Mouse (Mus musculus) embryo, embryonic 11 days (tissue): ENCODE measurements around the gene Coro1b.

Experiments used
- DNase-seq: peaks from one replicate; pipeline ENCODE4 v3.0.0-alpha.2; 2015

The Coro1b gene

DNA sequence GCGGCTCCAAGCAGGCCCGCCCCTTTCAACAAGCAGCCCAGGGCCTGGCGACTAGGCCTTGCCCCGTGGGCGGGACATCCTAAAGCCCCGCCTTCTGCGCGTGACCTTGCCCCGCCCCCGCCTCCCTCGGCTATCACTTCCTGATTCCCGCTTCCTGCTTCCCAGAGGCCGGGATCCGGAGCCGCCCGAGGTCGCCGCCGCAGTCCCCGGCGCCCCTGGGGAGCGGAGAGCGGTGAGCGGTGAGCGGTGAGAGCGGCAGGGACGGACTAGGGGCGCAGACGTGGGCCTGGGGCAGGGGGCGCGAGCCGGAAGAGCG lies at the start of gene Coro1b:
Coro1b (plus strand) TSS at position 129 of the 316 bp plus-strand sequence.
- DNase-seq, result peak; percentile 96

DNA sequence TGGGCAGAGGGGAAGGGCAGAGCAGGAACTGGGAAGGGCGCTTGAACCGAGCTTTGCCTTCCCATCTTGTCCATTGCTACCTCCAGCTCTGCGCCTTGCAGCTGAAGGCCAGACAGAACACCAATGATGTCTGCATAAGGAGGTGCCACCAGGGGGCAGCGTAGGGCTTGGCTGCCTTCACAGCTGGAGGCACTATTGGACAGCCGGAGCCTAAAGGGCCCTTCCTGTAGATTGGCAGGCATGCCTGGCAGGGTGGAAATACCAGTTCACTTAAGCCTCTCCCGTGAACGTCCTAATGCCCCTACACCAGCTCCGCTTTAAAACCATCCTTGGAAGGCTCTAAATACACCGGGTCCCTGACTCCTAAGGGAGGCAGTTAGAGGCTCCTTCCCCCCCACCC lies 49.4 kb upstream of the Coro1b start:
- DNase-seq, result peak; percentile 92

DNA sequence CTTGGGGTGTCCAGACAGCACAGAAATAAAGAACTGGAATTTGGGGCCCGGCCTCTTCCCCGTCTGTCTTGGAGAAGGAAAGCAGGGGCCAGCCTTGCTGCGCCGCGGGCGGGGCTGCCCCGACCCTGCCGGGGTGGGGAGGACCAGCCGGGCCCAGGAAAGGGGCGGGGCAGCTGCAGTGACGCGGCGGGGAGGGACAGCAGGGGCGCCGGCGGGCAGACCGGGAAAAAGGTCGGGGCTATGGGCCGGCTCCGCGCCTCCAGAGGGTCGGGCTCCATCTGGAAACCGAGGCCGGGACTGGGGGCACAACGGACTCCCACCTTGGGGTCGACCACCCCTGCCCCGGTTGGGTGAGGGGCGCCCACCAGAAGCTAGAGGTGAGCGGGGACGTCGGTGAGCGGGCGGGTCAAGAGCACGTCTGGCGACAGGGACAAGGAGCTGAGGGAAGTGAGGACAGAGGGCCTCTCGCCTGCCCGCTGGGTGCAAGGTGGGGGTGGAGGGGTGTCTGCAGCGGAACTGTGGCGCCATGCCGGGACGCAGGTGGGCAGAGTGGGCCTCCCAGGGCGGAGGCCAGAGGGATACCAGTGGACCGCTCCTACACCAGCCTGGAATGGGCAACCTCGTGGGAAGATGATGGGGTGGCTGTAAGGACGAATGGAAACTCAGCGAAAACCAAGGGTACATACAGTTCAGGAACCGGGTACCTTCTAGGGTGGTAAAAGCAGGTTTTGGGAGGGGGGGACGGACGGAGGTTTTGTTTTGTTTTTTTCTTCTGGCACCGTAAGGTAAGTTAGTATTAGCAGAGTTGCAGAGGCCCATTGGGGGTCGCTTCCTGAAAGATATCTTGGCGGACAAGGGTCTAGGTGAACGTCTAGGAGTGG lies 48.3 kb upstream of the Coro1b start, which contains the start of gene Pitpnm1:
Pitpnm1 (plus strand) TSS at position 162 of the 881 bp plus-strand sequence.
- peak; percentile 61 for DNase-seq

DNA sequence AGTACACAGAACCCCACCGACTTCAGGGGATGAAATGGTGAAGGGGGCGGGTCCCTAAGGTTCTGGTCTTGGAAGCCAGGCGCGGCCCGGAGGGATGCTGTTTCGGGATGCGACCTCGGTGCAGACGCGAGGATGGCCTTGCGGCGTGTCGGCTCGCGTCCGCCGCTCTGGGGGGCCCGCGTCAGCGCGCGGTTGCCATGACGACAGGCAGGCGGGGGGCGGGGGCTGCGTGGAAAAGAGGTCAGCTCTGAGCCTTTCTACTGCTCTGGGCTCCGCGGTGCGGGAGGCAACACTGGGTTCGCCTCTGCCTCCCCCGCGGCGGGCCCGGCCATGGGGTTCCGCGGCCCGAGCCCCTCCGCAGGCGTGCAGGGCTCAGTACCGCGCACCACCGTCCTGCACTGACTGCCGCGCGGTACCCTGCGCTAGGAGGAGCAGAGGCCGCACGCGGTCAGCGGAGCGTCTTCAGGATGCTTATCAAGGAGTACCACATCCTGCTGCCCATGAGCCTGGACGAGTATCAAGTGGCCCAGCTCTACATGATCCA lies 47.6 kb upstream of the Coro1b start:
- peak; percentile 64 for DNase-seq

DNA sequence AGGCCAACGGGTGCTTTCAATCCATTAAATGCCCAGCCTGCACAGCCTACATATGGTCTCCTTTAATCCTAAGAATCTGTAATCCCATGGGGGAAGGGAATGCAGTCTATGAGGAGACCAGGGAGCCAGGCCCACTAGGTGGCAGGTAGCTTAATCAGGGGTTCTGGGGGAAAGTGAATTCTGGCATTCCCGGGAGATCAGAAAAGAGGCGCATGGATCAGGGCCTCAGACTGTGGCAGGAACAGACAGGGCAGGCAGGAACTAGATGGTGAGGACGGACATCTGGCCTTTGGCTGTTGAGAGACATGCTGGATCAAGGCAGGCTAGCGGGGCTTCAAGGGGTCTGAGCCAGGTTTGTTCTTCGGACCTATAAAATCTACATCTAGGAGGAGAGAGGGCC lies 47.0 kb upstream of the Coro1b start:
- no peak for DNase-seq

DNA sequence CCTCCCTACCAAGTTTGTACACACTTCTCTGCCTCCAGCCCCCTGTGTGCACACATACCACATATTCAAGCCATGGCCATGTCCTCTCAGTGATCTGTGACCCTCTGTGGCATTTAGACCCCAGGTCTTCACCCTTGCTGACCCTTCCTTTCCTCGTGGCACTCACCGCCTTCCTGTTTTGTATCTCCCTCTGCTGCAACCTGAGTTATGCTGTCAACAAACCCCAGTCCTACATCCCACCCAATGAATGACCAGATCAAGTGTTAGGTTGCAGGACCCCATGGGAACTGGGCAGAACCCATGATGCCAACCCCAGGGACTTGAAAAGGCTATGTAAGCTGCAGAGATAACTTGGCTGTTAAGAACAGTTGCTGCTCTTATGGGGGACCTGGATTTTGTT lies 46.4 kb upstream of the Coro1b start:
- DNase-seq, result no peak

DNA sequence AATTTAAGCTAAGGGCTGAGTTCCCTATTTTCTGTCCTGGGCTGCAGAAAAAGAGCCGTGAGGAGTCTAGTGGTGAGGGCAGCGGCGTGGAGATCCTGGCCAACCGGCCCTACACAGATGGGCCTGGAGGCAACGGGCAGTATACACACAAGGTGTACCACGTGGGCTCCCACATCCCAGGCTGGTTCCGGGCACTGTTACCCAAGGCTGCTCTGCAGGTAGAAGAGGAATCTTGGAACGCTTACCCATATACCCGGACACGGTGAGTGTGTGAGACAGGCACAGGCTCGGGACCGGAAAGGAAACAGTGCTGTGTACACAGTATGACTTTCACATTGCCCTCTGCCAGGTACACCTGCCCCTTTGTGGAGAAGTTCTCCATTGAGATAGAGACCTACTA lies 45.8 kb upstream of the Coro1b start:
- DNase-seq, result no peak

DNA sequence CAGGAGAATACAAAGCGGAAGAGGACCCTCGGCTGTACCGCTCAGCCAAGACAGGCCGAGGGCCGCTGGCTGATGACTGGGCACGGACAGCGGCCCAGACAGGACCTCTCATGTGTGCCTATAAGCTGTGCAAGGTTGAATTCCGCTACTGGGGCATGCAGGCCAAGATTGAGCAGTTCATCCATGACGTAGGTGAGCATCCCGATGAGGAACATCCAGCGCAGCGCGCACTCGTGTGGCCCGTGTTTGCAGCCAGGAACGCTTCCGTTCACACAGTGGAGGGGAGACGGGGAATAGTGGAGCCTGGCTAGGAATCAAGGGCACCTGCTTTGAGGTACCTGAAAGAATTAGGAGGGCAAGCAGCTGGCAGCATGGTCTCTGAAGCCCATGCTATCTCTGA lies 45.1 kb upstream of the Coro1b start:
- DNase-seq, result no peak

DNA sequence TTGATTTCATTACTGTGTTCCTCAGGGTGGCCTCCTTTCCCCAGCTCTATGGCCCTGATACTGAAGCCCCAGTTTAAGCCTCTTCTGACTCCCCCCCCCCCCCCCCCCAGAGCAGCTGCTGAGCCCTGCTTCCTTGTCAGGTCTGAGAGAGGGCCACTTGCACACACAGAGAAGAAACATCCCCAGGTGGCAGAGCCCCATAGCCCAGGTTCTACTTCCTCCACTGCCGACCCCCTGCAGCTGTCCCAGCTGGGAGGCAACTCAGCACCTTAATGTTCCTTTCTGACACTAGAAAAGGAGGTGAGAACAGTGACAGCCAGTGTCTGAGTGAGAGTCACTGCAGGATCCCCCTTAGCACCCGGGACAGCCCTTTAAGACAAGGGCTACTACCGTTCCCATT lies 44.6 kb upstream of the Coro1b start:
- DNase-seq, result no peak

DNA sequence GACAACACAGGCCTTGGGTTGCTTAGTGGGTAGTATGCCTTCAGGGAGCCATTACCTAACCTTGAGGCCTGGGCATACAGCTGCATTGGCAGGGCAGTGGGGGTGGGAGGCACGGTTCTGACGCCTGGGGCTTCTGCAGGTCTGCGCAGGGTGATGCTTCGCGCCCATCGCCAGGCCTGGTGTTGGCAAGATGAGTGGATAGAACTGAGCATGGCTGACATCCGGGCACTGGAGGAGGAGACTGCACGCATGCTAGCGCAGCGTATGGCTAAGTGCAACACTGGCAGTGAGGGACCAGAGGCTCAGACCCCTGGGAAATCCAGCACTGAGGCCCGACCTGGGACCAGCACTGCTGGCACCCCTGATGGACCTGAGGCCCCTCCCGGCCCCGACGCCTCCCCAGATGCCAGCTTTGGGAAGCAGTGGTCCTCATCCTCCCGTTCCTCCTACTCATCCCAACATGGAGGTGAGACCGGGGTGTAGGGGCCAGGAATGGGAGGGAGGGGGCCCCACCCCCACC lies 43.7 kb upstream of the Coro1b start:
- DNase-seq, result no peak

DNA sequence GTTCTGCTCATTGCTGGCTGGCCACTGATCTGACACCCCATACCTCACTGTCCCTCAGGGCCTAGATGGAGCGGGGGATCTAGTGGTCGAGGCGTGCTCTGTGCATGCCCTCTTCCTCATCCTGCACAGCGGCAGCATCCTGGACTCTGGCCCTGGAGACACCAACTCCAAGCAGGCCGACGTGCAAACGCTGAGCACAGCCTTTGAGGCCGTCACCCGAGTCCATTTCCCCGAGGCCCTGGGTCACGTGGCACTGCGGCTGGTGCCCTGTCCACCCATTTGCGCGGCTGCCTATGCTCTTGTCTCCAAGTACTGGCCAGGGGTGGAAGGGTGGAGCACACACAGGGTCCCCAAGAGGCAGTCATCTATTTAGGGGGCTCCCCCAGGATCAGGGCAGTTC lies 41.8 kb upstream of the Coro1b start:
- DNase-seq, result no peak

DNA sequence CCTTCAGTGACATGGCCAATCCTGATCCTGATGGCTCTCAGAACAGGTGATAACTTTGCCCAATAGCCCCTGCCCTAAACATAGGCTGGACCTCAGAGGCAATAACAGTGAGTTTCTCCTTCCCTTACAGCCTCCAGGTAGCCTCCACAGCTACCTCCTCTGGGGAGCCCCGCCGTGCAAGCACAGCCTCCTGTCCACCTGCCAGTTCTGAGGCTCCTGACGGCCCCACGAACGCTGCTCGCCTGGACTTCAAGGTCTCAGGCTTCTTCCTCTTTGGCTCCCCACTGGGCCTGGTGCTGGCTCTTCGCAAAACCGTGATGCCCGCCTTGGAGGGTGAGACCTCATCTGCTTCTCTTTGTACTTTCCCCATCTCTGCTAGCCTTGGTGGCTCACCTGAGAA lies 39.9 kb upstream of the Coro1b start:
- DNase-seq, result no peak

DNA sequence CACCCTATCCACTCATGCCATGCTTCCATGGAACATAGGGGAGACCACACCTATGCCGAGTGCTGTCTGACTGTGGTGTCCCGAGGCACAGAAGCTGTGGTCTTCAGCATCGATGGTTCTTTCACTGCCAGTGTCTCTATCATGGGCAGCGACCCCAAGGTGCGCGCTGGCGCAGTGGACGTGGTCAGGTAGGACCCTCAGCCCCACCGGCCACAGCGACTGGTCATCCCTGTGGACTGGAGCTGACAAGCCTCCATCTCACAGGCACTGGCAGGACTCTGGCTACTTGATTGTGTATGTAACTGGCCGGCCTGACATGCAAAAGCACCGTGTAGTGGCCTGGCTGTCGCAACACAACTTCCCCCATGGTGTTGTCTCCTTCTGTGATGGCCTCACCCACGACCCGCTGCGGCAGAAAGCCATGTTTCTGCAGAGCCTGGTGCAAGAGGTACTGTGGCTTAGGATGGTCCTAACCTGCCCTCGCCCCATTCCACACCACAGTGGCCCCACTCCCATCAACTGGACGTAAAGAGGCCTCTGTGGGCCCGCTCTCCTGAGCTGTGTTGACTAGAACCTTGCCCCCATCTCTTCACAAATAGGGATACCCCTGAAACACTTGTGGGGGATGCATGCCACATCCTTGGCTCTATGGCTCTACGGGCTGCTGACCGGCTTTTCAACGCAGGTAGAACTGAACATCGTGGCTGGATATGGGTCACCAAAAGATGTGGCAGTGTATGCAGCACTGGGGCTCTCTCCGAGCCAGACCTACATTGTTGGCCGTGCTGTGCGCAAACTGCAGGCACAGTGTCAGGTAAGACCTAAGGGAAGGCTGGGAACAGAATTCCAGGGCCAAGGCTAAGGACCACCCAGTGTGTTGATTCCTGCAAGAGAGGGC lies 36.1 kb upstream of the Coro1b start:
- DNase-seq, result no peak

DNA sequence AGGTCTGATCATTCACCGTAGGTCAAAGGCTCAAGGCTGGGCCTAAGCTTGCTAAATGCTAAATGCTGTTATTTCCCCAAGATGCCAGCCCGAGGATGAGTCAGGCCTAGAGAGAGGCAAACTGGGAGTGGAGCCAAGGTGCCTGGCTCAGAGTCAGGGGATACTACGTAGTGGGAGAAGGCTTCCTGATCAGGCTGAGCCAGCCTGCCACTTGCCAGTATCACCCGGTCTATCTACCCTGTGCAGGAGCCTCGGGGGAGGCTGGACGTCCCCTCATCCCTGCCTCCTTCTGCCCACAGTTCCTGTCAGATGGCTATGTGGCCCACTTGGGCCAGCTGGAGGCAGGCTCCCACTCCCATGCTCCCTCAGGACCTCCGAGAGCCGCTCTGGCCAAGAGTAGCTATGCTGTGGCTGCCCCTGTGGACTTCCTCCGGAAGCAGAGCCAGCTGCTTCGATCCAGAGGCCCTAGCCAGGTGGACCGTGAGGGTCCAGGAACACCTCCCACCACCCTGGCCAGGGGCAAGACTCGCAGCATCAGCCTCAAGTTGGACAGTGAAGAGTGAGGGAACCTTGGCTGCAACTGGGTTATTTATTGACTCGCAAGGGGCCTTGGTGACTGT lies 35.1 kb upstream of the Coro1b start:
- no peak for DNase-seq

DNA sequence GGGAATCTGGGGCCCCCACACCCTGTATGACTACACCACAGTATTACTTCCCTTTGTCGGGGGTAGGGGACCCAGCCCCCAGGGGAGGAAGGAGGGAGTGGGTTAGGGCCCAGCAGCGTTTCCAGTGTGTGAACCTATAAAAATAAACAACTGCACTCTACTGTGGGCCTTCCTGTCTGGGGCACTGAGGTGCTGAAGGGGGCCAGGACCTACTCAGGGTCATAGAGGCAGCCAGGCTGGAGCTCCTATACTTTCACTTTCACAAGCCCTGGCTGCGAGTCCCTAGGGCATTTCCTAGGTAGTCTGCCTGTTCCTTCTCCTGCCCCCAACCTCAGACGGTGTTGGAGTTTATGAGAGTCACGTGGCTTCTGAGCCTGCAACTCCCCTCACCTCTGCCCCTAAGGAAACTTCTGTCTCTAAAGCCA lies 34.6 kb upstream of the Coro1b start:
- DNase-seq, result no peak

DNA sequence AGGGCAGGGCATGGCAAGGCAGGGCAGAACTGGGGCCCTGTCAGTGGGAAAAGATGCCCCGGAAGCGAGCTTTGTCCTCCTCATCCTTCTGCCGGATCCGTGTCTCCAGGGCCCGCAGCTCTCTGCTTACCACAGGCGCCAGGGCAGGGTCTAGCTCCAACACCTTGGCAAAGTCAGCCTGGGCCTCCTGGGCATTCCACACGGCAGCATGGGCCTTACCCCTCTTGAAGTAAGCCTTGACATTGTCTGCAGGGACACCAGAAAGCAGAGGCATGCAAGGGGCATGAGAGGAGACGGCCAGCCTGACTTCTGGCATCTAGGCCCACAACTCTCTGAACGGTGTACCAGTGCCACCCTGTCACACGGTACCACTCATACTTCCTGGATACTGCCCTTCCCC lies 33.9 kb upstream of the Coro1b start:
- no peak for DNase-seq

DNA sequence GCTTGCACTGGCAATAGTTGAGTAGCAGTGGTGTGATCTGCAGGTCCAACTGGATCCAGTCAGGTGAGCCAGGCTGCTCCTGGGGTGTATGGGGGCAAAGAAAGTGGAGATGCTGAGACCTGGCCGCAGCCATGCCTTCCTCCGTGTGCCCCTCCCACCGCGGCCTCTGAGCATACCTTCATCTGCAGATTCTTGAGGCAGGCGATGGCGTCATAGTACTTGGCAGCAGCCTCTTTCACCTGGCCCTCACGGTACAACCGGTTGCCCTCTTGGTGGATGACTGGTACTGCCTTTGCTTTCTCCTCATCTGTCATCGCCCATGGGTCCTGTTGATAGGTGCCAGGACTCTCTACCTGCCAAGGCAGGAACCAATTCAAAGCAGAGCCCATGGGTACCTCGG lies 33.3 kb upstream of the Coro1b start:
- DNase-seq, result no peak

DNA sequence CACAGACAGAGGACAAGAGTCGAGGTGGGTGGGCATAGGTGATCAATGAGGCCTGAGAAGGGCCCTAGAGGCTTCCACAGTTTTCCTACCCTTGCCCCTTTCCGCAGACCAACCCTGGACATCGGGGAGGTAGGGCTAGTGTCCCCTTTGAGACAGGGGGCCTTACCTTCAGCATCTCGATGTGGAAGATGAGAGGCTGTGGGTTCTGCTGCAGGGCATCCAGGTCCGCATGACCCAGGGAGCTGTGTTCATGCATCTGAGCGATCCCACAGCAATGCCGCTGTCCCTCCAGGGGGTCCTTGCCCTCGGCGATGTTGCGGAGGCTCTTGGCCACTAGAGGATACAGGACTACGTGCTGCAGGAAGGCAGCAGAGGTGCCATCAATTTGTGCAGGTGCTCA lies 32.6 kb upstream of the Coro1b start:
- no peak for DNase-seq

DNA sequence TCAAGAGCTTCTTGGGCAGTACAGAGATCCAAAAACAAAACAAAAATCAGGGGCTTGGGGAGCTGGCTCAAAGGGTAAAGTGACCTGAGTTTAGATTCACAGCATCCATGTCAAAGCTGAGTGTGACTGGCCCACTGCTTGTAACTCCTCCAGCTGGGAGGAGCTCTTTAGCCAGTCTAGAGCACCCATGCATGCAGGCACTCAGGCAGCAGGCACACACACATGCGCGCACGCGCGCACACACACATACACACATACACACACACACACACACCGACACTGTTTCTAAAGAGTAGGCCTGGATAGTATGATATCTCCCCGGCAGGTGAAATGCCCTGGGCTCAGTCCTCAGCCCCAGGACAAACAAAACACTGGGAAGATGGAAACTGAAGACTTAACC lies 31.4 kb upstream of the Coro1b start:
- no peak for DNase-seq

DNA sequence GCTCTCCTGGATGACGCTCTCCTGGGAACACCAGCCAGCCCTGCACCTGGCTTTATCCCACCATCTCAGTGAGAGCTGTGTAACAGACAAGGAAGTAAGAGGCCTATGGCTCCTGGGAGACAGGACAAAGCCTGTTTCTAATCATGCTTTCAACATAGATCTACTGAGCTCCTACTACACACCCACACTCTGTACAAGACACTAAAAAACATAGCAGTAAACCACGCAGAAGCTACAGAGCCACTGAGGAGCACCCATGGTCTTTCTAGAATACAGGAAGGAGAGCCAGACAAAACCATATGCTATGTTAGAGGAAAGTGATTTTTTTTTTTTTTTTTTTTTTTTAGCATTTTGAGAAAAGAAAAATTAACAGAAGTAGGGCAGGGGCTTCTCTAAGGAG lies 30.1 kb upstream of the Coro1b start:
- DNase-seq, result no peak

DNA sequence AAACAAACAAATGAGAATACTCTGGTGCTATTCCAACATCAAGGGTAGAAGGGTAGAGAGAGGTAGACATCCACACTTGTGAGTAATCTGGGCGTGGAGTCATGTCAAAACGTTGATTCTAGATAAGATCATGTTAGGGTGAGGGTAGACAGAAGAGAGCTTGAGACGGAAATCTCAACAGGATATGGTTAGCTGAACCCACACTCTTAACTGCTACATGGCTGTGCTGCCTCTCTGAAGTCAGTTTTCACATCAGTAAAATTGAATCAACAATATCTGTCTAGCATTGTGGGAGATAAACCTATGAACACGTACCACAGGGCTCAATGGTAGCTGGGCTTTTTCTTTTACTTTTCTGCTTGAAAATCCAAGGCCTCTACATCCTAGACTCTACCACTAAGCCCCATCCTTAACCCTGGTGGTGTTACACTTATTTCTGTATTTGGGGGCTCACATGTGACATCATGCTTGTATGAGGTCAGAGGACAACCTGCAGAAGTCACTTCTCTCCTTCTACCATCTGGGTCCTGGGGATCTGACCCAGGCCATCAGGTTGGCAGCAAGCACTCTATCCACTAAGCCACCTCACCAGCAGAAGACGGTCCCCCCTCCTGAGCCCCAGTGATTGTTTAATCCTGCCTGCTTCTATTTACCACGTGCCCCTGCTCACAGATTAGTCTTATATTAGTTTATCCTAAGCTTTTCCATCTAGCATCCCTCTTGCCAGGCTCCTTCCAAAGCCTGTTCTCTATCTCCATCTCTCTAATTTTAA lies 28.5 kb upstream of the Coro1b start:
- DNase-seq, result no peak

DNA sequence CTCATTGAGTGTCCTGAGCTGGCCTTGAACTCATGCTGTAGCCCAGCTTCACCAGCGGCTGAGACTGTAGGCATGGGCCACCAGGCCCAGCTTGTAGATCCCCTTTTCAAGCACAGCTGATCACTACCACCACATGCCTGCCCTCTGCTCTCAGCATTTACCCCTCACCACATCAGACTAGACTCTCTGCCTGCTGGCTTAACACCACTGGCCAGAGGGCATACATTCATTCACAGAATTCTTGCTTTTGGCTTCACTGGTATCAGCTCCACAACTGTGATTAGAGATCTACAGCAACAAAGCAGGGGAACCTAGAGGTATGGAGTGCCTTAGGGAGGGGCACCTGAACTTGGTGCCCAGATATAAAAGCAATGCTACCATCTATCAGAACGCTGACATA lies 27.9 kb upstream of the Coro1b start:
- no peak for DNase-seq
